Mouse (Mus musculus) 416B (cell line): ENCODE data around the gene Smc1b.

ENCODE experiments used
- DNase-seq: peaks from one replicate; pipeline ENCODE4 v3.0.0; 2011; ENCODE audit warnings: low read depth

The Smc1b gene

DNA sequence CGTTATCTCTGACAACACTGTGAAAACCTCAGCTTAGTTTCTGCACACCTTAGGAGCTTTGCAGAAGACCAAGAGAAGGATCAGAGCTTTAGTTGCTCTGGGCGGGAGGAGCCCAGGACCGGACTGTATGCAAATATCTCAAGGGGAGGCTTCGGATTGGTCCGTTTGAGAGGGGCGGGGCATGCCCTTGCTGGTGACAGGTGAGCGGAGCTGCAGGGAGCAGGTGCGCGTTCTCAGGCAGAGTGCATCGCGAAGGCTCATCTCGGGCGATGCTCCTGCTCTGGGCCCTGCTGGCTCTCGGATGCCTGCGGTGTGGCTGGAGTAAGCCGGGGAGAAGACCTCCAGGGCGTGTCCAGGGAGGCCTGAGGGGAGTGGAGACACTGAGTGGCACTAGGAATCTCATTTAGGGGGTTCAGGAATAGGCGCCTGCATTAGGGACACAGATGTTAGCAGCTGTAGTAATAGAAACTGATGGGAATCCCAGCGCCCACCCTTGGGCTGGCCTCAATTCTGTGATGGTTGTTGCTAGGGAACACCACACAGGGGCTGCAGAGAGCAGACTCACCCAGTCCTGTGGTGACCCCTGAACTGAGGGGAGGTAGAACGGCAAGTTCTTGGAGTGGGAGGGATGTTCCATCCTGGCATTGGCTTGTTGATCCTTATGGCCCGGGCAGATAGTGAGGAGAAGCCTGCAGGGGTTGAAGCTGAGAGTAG, 114.7 kb downstream of the Smc1b start, which contains the start of gene Upk3a:
Upk3a (plus strand) TSS at position 191 of the 714 bp plus-strand sequence.
- DNase-seq = no peak

DNA sequence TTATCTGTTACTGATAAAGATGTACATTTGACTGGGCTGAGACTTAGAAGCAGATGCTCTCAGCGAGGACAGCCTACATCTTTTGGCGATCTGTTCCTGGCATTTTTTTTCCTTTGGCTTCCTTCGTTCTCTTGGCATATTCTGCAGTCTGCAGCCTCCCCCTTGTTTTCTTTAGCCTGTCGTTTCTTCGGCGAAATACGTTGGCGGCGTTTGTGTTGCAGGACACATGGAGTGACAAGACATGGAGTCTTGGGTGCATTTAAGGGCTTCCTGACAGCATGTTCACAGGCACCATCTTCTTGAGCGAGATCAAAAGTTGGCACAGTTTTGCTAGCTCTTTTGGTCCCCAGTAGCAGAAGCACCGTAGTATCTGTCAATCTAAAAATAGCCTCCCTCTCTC, 116.0 kb downstream of the Smc1b start:
- no peak for DNase-seq
